Mouse (Mus musculus): ENCODE data around the gene Rsph10b. TPM values are rescaled to one million over a fixed set of nuclear protein-coding genes. Genes with fewer than 3 reads are reported as not detected.

Rsph10b gene
- polyA plus RNA-seq, 1 experiment, result 9.4 TPM

- DNase-seq (ENCODE audit: low read depth), result no peak
- TF ChIP-seq CTCF (IDR thresholded peaks at IDR 0.05; ENCODE audit: borderline replicate concordance, extremely low read depth, insufficient read depth, insufficient read length), result no peak
- no peak for TF ChIP-seq POLR2A (IDR thresholded peaks at IDR 0.05; ENCODE audit: borderline replicate concordance, extremely low read depth, insufficient read depth, insufficient read length, poor library complexity, severe bottlenecking)
Observed at GRCm38 (mm10) chr5:143941588-143941987, 8.8 kb downstream of the Rsph10b start.

GRCm38 (mm10) chr5:143943231-143944125 lies 10.6 kb downstream of the Rsph10b start:
- DNase-seq (ENCODE audit: low read depth), result peak; percentile 60
- no peak for TF ChIP-seq POLR2A (IDR thresholded peaks at IDR 0.05; ENCODE audit: borderline replicate concordance, extremely low read depth, insufficient read depth, insufficient read length, poor library complexity, severe bottlenecking)
- TF ChIP-seq CTCF (IDR thresholded peaks at IDR 0.05; ENCODE audit: borderline replicate concordance, extremely low read depth, insufficient read depth, insufficient read length), result no peak

- TF ChIP-seq CTCF (IDR thresholded peaks at IDR 0.05; ENCODE audit: borderline replicate concordance, extremely low read depth, insufficient read depth, insufficient read length), result no peak
- TF ChIP-seq POLR2A (IDR thresholded peaks at IDR 0.05; ENCODE audit: borderline replicate concordance, extremely low read depth, insufficient read depth, insufficient read length, poor library complexity, severe bottlenecking), result no peak
- DNase-seq (ENCODE audit: low read depth), result no peak
Observed at GRCm38 (mm10) chr5:143948361-143948760, 15.5 kb downstream of the Rsph10b start.

GRCm38 (mm10) chr5:143950016-143950415 lies 17.2 kb downstream of the Rsph10b start:
- no peak for DNase-seq (ENCODE audit: low read depth)
- TF ChIP-seq POLR2A (IDR thresholded peaks at IDR 0.05; ENCODE audit: borderline replicate concordance, extremely low read depth, insufficient read depth, insufficient read length, poor library complexity, severe bottlenecking) (no peak), CTCF (IDR thresholded peaks at IDR 0.05; ENCODE audit: borderline replicate concordance, extremely low read depth, insufficient read depth, insufficient read length) (no peak)

- DNase-seq (ENCODE audit: low read depth), result no peak
- TF ChIP-seq CTCF (IDR thresholded peaks at IDR 0.05; ENCODE audit: borderline replicate concordance, extremely low read depth, insufficient read depth, insufficient read length), result no peak
- TF ChIP-seq POLR2A (IDR thresholded peaks at IDR 0.05; ENCODE audit: borderline replicate concordance, extremely low read depth, insufficient read depth, insufficient read length, poor library complexity, severe bottlenecking), result no peak
Observed at GRCm38 (mm10) chr5:143957101-143957500, 24.3 kb downstream of the Rsph10b start.

GRCm38 (mm10) chr5:143959551-143959950 lies 26.7 kb downstream of the Rsph10b start:
- TF ChIP-seq POLR2A (IDR thresholded peaks at IDR 0.05; ENCODE audit: borderline replicate concordance, extremely low read depth, insufficient read depth, insufficient read length, poor library complexity, severe bottlenecking) (no peak), CTCF (IDR thresholded peaks at IDR 0.05; ENCODE audit: borderline replicate concordance, extremely low read depth, insufficient read depth, insufficient read length) (no peak)
- DNase-seq (ENCODE audit: low read depth), result no peak

- DNase-seq (ENCODE audit: low read depth), result no peak
- no peak for TF ChIP-seq POLR2A (IDR thresholded peaks at IDR 0.05; ENCODE audit: borderline replicate concordance, extremely low read depth, insufficient read depth, insufficient read length, poor library complexity, severe bottlenecking)
- TF ChIP-seq CTCF (IDR thresholded peaks at IDR 0.05; ENCODE audit: borderline replicate concordance, extremely low read depth, insufficient read depth, insufficient read length), result no peak
Observed at GRCm38 (mm10) chr5:143961176-143961575, 28.3 kb downstream of the Rsph10b start.

GRCm38 (mm10) chr5:143965586-143966345 lies 32.9 kb downstream of the Rsph10b start:
- DNase-seq (ENCODE audit: low read depth), result no peak
- TF ChIP-seq POLR2A (IDR thresholded peaks at IDR 0.05; ENCODE audit: borderline replicate concordance, extremely low read depth, insufficient read depth, insufficient read length, poor library complexity, severe bottlenecking) (no peak), CTCF (IDR thresholded peaks at IDR 0.05; ENCODE audit: borderline replicate concordance, extremely low read depth, insufficient read depth, insufficient read length) (no peak)

GRCm38 (mm10) chr5:143966671-143967070 lies 33.8 kb downstream of the Rsph10b start:
- no peak for DNase-seq (ENCODE audit: low read depth)
- TF ChIP-seq CTCF (IDR thresholded peaks at IDR 0.05; ENCODE audit: borderline replicate concordance, extremely low read depth, insufficient read depth, insufficient read length) (no peak), POLR2A (IDR thresholded peaks at IDR 0.05; ENCODE audit: borderline replicate concordance, extremely low read depth, insufficient read depth, insufficient read length, poor library complexity, severe bottlenecking) (no peak)

GRCm38 (mm10) chr5:143972628-143973027 lies 39.8 kb downstream of the Rsph10b start:
- TF ChIP-seq POLR2A (IDR thresholded peaks at IDR 0.05; ENCODE audit: borderline replicate concordance, extremely low read depth, insufficient read depth, insufficient read length, poor library complexity, severe bottlenecking) (no peak), CTCF (IDR thresholded peaks at IDR 0.05; ENCODE audit: borderline replicate concordance, extremely low read depth, insufficient read depth, insufficient read length) (no peak)
- DNase-seq (ENCODE audit: low read depth), result no peak

- peak; percentile 76 for DNase-seq (ENCODE audit: low read depth)
Observed at GRCm38 (mm10) chr5:143974931-143975630, 42.2 kb downstream of the Rsph10b start.

More at GRCm38 (mm10) chr5:143974931-143975630, 42.2 kb downstream of the Rsph10b start:
- peak; percentile 97 for TF ChIP-seq CTCF (IDR thresholded peaks at IDR 0.05; ENCODE audit: borderline replicate concordance, extremely low read depth, insufficient read depth, insufficient read length)
- TF ChIP-seq POLR2A (IDR thresholded peaks at IDR 0.05; ENCODE audit: borderline replicate concordance, extremely low read depth, insufficient read depth, insufficient read length, poor library complexity, severe bottlenecking), result no peak
